Mouse (Mus musculus): Measurements from ENCODE around the gene Gjb6.

The Gjb6 gene

DNA sequence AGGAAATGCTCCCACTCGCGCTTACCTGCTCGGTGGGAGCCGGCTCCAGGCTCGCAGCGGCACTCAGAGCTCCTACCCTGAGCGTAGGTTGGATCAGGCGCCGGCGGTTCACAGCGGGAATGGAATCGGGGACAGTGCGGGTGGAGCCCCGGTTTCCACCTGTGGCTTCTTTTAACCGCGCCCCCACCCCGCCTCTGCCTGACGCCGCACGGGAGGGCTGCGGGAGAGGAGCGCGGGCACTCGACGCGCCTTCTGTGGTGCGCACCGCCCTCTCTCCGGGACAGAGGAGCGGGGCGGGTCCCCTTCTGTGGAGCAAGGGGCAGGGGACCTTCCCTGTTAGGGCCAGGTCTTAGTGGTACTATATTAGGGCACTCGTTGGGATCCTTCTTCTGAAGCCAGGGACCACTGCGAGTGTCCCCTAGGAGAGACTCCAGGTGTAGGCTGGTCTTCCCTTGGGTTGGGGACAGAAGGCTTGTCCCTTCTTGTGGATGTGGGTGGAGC lies at the start of gene Gjb6:
TSS of gene Gjb6 (minus strand) at position 451 of the 501 bp plus-strand sequence.
- DNase-seq = no peak

DNA sequence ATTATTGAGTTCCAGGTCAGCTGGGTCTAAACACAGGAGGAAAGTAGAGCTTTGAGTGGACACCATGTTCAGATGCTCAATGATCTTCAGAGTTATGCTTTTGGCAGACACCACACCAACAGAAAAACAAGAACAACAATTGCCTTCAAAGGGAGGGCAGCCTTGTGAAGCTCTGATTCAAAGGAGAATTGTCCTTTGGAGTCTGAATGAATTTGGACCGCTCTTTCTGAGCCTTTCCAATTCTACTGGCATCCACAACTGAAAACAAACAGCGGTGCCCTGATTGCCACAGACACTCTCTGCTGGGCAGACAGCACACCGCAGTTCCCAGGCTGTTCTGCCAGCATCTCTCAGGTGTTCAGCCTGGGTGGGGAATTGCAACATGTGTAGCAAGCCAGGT lies 32.1 kb upstream of the Gjb6 start:
- DNase-seq = no peak

DNA sequence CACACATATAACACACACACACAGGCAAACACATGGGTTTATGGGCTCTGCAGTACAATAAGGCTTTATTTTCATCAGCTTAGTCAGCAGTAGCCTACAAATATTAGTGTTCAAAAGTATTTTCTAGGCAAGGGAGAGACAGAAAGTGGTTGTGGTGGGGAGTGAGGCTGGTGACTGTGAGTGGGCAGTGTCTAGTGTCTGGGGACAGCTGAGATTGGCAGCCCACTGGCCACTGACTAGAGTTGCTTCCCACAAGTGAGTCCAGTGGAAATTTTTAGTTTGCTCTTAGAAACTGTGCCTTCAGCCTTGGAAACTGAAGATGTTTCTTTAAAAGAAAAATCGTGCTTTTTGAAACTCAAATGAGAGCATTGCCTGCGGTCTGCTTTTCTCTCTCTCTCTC lies 28.4 kb upstream of the Gjb6 start:
- no peak for DNase-seq

DNA sequence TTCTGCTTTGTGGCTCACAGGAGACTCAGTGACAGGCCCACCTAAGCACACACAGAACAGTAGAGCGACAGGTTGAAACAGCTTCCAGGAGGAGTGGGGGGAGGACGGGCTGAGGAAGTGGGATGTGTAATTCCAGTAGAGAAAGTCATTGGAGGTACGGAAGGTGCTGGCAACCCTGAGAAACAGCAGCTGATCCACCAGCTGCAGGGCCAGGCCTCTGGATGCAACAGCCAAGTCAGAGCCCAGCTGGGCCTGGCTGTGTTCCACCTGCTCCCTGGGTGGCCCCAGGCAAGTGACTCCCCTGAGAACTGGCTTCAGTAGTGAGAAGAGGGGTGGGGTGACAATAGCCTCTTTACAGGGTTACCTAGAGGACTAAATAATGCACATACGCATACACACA lies 27.8 kb upstream of the Gjb6 start:
- DNase-seq = no peak

DNA sequence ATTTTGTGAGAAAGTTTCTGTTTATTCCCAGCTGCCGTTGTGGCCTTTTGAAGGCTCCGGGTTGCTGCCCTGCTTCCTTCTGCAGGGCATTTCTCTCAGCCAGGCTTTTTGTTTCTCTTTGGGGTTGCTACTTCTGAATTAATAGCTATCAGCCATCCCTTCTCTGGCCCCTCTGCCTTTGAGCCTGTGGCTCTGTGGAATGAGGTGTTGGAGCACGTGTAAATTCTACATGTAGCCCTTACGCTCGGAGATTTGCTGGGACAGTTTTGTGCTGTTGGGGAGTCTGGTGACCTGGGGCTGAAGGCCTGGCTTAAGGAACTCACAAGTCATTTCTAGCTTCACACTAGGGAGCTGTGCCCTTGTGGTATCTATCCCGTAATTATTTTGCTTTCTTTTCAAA lies 21.5 kb upstream of the Gjb6 start:
- DNase-seq = no peak

DNA sequence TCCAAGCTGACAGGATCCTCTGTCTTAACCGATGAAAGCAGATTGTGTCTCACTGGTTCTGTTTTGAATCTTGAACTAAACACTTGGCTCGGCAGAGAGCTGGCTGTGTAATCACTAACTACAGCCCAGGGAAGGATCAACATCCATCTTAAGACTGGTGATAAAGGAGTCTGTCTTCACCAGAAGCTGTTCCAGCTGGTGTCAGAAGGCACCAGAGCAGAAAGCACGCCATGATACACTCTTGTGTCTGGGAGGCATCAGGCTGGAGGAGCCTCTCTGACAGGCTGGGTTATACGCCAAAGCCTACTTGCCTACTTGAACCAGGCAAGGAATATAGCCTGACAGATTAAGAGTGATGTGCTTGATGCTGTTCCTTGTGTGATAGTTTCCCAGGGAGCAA lies 12.3 kb upstream of the Gjb6 start:
- DNase-seq = no peak

DNA sequence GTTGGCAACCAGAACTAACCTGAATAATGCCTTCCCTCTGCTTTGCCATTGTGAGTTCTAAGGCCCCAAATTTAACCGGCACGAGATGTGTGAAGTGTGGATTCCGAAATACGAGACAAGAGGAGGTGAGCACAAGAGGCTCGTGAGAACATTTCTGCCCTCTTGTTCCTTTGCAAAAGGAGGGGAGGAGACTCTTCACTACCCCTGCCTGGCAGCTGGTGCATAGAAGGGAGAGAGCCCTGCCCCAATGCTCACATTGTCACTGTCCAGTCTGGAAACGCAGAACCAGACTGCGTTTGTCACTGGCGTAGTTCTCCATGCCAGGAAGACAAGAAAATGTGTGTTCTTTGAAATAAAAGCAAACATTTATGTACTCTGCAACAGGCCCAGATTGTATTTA lies 1.9 kb upstream of the Gjb6 start:
- DNase-seq = no peak

DNA sequence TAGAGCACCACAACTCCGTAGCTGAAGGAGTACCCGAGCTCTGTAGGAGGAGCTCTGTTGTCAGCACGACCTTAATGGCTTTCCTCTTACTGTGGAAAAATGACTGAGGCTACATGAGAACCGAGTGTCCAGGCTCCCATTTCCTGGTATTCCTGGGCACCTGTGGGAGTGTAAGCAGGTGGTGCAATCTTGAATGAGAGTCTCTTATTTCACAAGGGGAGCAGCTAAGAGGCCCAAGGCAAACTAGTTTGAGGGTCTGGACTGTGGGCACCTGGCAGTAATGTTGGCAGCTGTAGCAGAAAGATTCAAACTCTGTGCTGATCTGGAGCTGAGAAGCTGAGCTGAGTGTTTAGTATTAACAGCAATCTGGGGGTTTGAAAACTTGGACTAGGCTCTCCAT lies 6.0 kb downstream of the Gjb6 start:
- no peak for DNase-seq

DNA sequence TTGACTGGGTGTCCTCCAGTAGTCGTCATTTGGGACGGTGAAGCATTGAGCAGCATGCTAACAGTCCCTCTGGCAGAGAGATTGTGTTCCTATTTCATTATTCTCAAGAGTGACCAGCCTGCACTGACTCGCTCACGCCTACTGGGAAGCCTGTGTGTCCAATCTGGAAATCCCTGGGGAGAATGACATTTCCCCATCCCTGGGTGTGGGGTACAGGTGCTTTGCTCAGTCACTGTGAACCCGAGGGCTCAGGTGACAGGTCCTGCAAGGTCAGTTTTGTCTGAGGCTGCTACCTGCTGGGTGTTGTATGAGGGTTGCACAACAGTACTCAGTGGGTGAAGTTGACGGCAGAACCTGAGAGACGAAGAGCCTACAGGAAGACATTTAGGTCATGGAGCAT lies 11.1 kb downstream of the Gjb6 start:
- DNase-seq = no peak

DNA sequence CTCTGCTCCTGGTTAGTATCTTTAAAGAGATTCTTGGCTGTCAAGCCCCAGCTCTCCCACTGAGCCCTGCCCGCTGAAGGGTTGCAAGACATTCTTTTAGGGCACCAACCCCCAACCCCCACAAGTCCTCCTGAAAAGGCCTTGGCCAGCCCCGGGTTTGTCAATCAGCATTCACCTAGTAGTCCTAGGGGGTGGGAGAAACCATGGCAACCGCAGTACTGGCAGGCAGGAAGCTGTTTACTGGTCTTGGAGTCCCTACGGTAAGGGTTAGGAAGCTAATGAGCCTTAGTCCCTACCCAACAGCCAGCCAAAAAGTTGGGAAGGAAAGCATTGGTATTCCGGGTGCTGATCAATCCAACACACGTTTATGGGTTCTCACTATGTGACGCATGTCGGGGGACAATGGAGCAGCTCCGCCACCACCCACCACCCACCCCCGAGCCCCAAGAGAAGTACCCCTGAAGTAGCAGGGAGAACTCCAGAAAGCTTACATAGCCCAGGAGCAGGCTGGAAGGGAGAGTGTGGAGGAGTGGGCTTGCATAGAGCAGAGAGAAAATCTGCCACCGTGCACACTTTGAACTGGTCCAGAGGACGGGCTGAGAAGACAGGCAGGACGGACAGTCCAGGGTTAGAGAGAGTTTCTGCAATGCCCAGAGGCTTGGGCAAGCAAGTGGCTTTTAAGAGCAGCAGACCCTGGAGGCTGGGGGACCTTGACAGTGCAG lies 17.4 kb downstream of the Gjb6 start, which contains the start of gene Gm4491:
TSS of gene Gm4491 (minus strand) at position 61 of the 722 bp plus-strand sequence.
- no peak for DNase-seq

DNA sequence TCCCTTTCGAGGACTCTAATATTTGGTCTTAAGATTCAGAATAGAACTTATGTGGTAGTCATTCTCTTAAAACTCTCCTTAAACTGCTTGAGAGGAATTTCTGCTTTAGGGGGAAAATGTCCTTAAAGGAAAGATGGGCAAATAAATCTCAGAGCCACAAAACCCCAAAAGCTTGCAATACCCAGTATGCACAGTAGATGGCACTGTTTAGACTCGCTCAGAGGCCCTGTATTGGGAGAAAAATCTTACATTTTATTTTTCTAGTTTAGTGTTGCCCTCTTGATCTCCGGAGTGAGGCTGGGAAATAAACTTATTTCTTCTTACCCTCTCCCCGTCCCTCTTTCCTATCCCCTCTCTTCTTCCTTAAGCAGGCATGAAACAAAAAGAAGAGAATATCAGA lies 24.2 kb downstream of the Gjb6 start:
- DNase-seq = peak; percentile 46 to 53

DNA sequence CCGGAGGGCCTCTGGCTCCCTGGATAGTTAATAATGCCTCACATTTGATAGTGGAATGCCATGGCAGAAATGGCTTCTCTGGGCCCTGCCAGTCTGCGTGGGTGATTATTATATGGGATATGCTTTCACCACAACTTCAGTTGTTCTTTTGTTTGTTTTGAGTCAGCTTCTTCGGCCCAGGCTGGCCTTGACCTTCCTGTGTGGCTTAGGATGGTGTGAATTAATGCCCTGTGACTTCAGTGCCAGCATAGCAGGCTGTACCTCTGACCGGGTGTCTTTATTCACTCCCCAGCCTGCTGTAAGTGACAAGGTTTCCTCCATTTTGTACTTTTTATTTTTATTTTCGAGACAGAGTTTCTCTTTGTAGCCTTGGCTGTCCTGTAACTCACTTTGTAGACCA lies 25.5 kb downstream of the Gjb6 start:
- DNase-seq = no peak

DNA sequence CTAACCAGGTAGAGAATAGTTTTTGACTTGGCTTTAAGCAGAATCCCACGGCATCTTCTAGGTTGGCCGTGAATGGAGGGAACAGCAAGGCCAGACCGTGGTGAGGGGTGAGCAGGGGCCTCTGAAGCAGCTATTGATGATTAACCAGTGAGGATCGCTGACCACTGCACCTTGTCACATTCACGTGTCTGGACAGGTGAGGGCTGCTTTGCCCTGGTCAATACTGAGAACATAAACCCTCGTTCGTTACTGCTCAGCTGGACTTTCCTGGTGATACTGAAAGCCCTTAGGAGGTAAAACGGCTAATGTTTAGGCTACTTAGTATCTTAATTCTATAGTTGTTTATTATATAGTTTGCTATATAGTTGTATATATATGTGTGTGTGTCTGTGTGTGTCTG lies 26.3 kb downstream of the Gjb6 start:
- DNase-seq = no peak

DNA sequence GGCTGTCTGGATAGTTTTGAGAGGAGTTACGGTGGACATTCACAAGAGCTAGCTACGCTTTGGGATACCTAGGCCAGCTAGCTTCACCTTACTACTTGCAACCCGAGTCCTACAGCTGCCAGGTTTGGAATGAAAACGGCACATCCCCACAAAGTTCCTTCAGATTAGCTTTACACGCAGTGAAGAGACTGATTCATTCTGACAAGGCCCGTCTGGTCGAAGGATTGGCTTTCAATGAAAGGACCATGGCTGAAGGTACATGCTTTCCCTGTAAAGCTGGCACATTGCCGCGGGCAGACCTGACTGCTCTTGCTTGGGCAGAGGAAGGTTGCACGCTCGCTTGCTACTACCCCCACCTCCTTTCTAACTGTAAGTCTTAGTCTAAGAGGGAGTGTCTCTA lies 27.7 kb downstream of the Gjb6 start:
- no peak for DNase-seq

DNA sequence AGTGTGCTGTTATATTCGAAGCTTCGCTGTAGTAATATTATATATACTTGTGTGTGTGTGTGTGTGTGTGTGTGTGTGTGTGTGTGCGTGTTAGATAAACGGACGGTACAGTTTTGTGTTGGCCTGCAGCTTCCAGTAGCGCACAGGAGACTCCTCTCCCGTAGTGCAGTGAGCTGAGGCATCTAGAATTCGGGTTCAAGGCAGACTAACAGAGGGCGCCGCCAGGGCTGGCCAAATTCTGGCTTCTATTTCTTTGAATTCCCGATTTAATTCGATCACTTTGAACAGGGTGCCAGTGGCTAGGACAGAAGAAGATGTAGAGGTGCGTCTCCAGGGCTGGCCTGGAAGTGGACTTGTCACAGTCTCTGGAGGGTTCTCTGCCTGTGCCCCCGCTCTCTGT lies 28.3 kb downstream of the Gjb6 start:
- DNase-seq = no peak

DNA sequence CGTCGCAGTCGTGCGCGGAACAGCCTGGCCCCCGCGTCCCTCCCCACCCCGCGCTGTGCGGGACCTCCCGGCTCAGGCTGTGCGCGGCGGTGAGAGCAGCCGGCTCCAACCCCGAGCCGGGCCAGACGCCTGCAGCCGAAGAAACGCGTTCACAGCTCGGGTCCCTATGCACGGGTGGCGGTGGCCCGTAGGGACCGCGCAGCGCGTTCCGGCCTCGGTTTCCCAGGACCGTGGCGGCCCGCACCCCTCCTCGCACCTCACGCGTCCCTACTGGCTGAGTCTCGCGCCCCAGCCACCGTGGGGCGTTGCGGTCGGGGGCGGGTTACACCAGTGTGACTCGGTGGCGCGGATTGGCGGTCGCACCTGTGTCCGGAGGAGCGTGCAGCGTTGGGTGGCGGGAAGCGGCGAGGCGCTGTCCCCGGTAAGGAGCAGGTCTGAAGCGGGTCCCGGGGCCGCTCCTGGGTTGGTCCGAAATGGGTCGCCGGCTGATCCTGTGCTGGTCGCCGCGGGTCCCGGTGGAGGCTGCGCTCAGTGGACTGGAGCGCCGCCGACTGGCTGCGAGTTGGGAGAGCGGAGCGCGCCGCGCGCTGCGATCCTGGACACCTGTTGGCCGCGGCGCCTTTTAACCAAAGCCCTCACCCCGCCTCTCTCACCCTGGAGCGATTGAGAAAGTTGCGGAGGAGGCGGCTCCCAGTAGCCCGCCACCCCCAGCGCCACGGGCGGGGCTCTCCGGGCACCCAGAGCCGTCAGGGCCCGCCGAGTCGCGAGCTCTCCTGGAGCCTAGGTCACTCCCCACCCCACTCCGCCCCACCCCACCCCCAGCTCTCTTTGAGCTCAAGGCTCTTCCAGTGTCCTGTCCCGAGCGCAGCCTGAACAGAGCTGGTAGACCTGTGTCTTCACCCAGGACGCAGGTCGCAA lies 29.0 kb downstream of the Gjb6 start, which contains the start of gene Gjb2:
TSS of gene Gjb2 (minus strand) at position 597 of the 918 bp plus-strand sequence.
- DNase-seq = no peak

DNA sequence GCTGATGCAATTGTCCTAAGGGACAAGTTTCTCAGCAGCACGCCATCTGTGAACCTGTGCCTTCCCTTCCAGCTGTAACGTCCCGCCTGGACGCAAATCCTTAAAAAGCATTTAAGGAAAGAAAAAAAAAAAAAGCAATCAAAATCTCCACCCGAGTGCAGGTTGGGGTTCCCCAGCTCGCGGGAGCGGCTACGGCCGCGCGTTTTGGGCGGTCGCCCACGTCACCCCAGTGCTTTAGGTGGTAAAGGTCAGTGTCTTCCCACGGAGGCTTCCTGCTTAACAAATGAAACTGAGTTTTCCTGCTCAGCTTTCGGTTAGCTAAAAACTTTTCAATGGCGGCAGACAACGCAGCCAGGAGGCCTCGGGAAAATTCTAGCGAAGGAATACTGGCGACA lies 29.7 kb downstream of the Gjb6 start:
- DNase-seq = no peak

DNA sequence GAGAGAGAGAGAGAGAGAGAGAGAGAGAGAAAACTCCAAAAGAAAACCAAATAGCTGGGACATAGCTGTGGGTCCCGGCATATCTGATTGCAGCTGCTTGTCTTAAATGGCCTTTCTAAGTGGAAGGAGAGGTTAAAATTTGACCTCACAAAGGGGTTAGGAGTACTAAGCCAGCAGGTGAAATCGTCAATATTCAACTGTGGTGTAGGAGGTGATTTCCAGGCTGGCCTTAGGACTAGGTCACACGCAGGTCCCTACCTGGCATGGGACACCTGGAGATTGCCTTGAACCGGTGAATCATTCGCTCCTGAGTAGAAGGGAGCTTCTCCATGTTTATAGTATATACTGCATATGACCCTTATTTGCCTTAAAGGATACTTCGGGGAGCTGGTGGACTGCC lies 30.3 kb downstream of the Gjb6 start:
- DNase-seq = no peak

DNA sequence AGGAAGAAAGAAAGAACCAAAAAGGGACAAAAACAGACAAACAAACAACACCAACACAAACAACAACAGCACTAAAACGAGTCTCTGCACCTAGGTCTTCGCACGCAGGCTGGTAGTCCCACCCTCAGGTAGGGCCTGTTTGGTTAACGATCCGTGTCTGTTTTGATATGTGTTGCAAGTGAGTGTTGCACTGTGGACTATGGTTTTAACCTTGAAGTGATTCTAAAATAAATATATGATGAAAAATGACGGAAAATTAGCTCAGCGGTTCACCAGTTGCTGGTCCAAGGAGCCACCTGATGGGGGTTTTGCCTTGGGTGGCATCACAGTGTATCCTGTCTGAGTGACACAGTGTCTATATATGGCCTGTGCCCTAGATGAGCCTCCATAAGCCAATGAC lies 31.8 kb downstream of the Gjb6 start:
- no peak for DNase-seq

DNA sequence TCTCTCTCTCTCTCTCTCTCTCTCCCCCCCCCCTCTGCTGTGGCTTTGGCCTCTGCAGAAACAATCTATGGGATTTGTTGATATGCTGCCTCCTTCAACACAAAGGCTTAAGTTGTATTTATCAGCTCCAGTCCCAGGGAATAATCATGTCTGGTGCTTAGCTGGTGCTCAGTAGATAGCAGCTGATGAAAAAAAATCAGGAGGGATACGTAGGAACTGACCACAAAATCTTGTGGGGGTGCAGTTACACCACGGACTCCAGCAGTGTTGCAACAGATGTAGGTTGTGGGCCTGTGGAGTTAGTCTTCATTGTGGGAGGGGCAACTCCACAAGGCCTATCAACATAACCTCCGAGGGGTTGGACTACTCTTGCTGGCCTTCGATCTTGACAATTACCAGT lies 37.6 kb downstream of the Gjb6 start:
- no peak for DNase-seq

DNA sequence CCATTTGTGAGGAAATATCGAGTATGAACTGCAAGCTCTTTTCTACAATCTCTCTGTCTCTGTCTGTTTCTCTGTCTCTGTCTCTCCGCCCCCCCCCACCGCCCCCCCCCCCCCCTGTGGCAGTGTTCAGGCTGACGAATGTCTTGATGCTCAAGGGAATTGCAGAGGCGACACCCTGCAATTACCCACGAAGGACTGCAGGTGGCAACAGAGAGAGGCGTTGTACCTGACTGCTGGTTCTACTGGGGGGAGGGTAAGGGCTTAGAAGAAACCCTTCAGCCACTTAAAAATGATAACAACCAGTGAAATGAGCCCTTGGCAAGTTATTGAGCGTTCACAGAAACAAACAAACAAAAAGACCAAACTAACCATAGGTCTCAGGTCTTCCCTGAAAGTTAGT lies 40.4 kb downstream of the Gjb6 start:
- peak; percentile 30 to 31 for DNase-seq

DNA sequence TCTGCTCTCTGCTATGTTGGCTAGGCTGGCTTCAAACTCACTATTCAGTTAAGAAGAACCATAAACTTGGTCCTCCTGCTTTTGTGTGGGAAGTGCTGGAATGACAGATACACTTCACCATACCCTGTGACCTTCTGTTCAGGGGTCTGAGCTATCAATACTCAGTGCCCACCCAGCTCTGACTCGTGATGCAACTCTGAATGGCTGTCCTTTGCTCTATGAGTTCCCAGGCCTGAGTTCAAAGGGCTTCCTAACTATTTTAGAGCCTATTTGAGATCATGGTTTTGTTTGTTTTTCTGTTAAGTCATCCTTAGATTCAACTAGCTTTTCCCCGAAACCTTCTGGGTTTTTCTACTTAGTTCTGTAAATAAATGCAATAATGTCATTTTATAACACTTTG lies 43.4 kb downstream of the Gjb6 start:
- DNase-seq = no peak

DNA sequence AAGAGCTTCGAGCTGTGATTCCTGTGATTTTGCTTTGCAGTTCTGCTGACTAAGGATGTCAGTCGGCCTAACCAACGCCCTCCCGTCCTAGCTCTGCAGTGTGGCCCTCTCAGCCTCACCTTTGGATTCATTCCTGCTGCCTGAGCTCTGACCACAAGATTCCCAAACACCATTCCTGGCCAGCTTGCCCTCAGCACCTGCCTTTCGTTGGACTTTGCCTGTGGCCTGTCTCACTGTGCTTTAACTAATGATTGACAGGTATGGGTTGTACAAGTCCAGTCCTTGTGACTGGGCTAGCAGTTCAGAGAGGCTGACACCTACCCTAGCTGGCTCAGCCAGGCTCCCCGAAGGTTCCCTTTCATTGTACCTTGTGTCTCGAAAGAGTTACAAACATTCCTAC lies 44.3 kb downstream of the Gjb6 start:
- DNase-seq = no peak

DNA sequence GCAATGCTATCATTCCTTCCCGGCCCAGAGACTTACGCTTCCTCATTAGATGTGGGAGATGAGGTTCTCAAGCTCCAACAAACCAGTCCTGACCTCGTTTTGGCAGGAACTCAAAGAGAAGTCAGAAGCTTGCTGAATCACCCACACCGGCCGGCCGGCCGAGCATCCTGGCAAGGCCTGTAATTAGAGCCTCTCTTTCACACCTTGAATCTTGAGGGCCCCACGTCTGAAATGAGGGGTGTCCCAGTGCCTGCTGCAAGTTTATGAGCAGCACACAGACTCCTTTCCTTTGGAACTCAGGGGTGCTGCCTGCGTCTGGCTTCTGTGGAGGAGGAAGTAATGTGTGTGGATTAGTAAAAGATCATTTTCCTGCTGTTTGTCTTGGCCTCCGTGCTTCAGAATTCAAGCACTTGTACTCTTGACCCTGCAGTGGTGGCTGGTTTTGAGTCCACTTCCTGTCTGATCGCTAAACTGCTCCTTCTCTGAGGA lies 49.2 kb downstream of the Gjb6 start:
- DNase-seq = no peak

All from B cell, adult 2 months (primary cell).